Mouse (Mus musculus): ENCODE data around the gene Sept3. TPM values are rescaled to one million over a fixed set of nuclear protein-coding genes. Genes with fewer than 3 reads are reported as not detected.

Gene Sept3
- 5.9 and 8.2 TPM in 2 replicates for total RNA-seq (2012; rRNA removed)

DNA sequence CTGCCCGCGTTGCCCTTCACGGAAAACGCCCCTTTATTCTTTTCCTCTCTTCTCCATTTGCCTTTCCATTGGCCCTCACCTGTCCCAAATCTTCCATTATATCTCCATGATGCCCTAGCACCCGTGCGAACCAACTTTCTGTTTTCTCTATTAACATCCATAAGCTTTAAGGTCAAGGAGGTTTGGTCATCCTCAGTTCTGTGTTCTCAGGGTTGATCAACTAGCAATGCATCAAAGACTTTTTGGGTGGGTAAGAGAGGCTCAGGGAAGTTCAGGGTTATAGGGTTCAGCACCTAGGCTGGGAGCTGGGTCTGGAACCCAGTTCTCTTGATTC, at the start of gene Sept3:
Gene Sept3 (plus strand): TSS at position 301 of the 334 bp plus-strand sequence.
- no peak for DNase-seq (ENCODE audit: low read depth, low spot score)
- Histone ChIP-seq H3K9ac (ENCODE audit: insufficient read depth, low read depth, low read length, poor library complexity, severe bottlenecking) (peak within 1 kb of the TSS; percentile 49), H3K27ac (ENCODE audit: insufficient read depth, low read depth, low read length, poor library complexity, severe bottlenecking) (no peak within 1 kb of the TSS), H3K4me3 (ENCODE audit: insufficient read depth in 1 of 2, low read depth in 1 of 2, low read length in 2 of 2, poor library complexity in 1 of 2, severe bottlenecking in 1 of 2) (peak within 1 kb of the TSS; percentile 65 to 76), H3K4me1 (ENCODE audit: control insufficient read depth in 2 of 2, insufficient read depth in 2 of 2, low read length in 2 of 2, poor library complexity in 1 of 2) (peaks cover 1 to 7% of the 10 kb centered on the region in 2 experiments; a peak in 2 of 4 replicates), H3K9me3 (ENCODE audit: control insufficient read depth, insufficient read depth, low read depth, low read length) (no peaks in the 10 kb centered on the region), H3K36me3 (ENCODE audit: control insufficient read depth, insufficient read depth, low read length, poor library complexity, severe bottlenecking) (no peaks in the 10 kb centered on the region)
- in situ Hi-C loops (cut with MboI; ENCODE audit: low sequenced_read_pairs in 2 of 2, unreplicated experiment in 2 of 2): no loop called here
- TF ChIP-seq MAFK (IDR thresholded peaks at IDR 0.05; ENCODE audit: insufficient read depth, low read depth, low read length): no peak
- TF ChIP-seq CHD2 (IDR thresholded peaks at IDR 0.05; ENCODE audit: low read depth, low read length): no peak
- TF ChIP-seq HCFC1 (IDR thresholded peaks at IDR 0.05; ENCODE audit: borderline replicate concordance, insufficient read depth, low read length): no peak
- no peak for TF ChIP-seq ZNF384 (IDR thresholded peaks at IDR 0.05; ENCODE audit: low read depth, low read length)
- no peak for TF ChIP-seq ZC3H11A (IDR thresholded peaks at IDR 0.05; ENCODE audit: borderline replicate concordance, low read depth, low read length)

DNA sequence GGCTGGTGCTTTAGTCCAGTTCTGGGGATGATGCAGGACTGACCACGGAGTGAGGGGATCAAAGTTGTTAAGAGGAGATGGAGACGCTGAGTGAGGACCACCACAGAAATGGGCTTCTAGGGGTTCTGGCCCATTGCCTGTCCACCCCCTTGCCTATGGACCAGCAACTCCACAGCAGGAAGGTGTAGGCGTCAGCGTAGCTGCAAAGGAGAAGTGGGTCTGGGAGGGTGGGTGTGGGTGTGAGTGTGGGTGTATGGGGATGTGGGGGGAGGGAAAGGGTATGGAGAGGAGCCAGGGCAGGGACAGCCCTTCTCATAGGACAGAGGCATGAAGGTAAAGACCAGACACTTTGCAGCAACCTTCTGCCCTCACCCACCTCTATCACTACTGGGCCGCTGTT, 48.9 kb upstream of the Sept3 start:
- Histone ChIP-seq H3K4me3 (ENCODE audit: insufficient read depth in 1 of 2, low read depth in 1 of 2, low read length in 2 of 2, poor library complexity in 1 of 2, severe bottlenecking in 1 of 2) (no peak overlapping the region), H3K9ac (ENCODE audit: insufficient read depth, low read depth, low read length, poor library complexity, severe bottlenecking) (no peak overlapping the region), H3K27ac (ENCODE audit: insufficient read depth, low read depth, low read length, poor library complexity, severe bottlenecking) (no peak overlapping the region), H3K9me3 (ENCODE audit: control insufficient read depth, insufficient read depth, low read depth, low read length) (no peaks in the 10 kb centered on the region), H3K4me1 (ENCODE audit: control insufficient read depth in 2 of 2, insufficient read depth in 2 of 2, low read length in 2 of 2, poor library complexity in 1 of 2) (peaks cover 2 to 38% of the 10 kb centered on the region in 2 experiments; a peak in 3 of 4 replicates), H3K36me3 (ENCODE audit: control insufficient read depth, insufficient read depth, low read length, poor library complexity, severe bottlenecking) (no peaks in the 10 kb centered on the region)
- no peak for DNase-seq (ENCODE audit: low read depth, low spot score)
- in situ Hi-C loops (cut with MboI; ENCODE audit: low sequenced_read_pairs in 2 of 2, unreplicated experiment in 2 of 2): loop anchor here in 1 of 2 experiments (25.0 kb wide), 1 partner anchor 163 kb away; the partner anchor contains the start of genes 4930407I10Rik and Mei1
- TF ChIP-seq ZNF384 (IDR thresholded peaks at IDR 0.05; ENCODE audit: low read depth, low read length) (no peak), ZC3H11A (IDR thresholded peaks at IDR 0.05; ENCODE audit: borderline replicate concordance, low read depth, low read length) (no peak), HCFC1 (IDR thresholded peaks at IDR 0.05; ENCODE audit: borderline replicate concordance, insufficient read depth, low read length) (no peak), MAFK (IDR thresholded peaks at IDR 0.05; ENCODE audit: insufficient read depth, low read depth, low read length) (no peak), CHD2 (IDR thresholded peaks at IDR 0.05; ENCODE audit: low read depth, low read length) (no peak)

DNA sequence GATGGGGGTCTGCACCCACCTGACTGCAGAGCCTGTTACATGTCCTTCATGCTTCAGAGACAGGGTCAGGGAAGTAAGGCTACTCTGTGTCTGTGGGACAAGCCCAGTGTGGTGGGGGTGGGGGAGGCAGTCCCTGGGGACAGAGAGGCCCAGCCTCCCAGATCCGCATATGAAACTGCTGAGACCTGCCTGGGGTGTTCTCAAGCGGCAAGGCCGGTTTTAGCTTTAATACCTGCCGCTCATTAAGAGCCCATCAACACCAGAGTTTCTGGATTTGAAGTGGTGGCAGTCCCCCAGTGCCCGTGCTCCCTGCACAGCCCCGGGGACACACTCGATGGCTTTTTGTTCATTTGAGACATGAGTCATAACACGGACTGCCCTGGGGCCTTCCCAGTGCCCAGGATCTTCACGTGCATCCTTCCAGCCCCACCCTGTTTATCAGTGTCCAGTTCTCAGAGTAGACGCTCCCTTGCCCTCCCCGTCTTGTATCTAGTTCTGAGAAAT, 45.1 kb upstream of the Sept3 start:
- in situ Hi-C loops (cut with MboI; ENCODE audit: low sequenced_read_pairs in 2 of 2, unreplicated experiment in 2 of 2): loop anchor here (10.0 to 25.0 kb wide), 3 partner anchors 85 to 167 kb away; partner anchors contain the start of genes Mei1 (in 2 of the 2), 4930407I10Rik (in 1 of the 2) and Srebf2 (in 1 of the 2)
- H3K9ac ChIP-seq (ENCODE audit: insufficient read depth, low read depth, low read length, poor library complexity, severe bottlenecking): no peak overlapping the region
- H3K27ac ChIP-seq (ENCODE audit: insufficient read depth, low read depth, low read length, poor library complexity, severe bottlenecking): 0 out of 2 replicates have a peak overlapping the region, but pooled peaks have one; percentile 28
- DNase-seq (ENCODE audit: low read depth, low spot score): no peak
- TF ChIP-seq ZNF384 (IDR thresholded peaks at IDR 0.05; ENCODE audit: low read depth, low read length) (no peak), CHD2 (IDR thresholded peaks at IDR 0.05; ENCODE audit: low read depth, low read length) (no peak), ZC3H11A (IDR thresholded peaks at IDR 0.05; ENCODE audit: borderline replicate concordance, low read depth, low read length) (no peak), MAFK (IDR thresholded peaks at IDR 0.05; ENCODE audit: insufficient read depth, low read depth, low read length) (no peak), HCFC1 (IDR thresholded peaks at IDR 0.05; ENCODE audit: borderline replicate concordance, insufficient read depth, low read length) (no peak)
- peaks cover 14% of the 10 kb centered on the region; the same call in 1 of the 2 replicates for H3K36me3 ChIP-seq (ENCODE audit: control insufficient read depth, insufficient read depth, low read length, poor library complexity, severe bottlenecking)
- no peak overlapping the region for H3K4me3 ChIP-seq (ENCODE audit: insufficient read depth in 1 of 2, low read depth in 1 of 2, low read length in 2 of 2, poor library complexity in 1 of 2, severe bottlenecking in 1 of 2)
- peaks cover 2 to 26% of the 10 kb centered on the region in 2 experiments; a peak in 3 of 4 replicates for H3K4me1 ChIP-seq (ENCODE audit: control insufficient read depth in 2 of 2, insufficient read depth in 2 of 2, low read length in 2 of 2, poor library complexity in 1 of 2)
- H3K9me3 ChIP-seq (ENCODE audit: control insufficient read depth, insufficient read depth, low read depth, low read length): no peaks in the 10 kb centered on the region

DNA sequence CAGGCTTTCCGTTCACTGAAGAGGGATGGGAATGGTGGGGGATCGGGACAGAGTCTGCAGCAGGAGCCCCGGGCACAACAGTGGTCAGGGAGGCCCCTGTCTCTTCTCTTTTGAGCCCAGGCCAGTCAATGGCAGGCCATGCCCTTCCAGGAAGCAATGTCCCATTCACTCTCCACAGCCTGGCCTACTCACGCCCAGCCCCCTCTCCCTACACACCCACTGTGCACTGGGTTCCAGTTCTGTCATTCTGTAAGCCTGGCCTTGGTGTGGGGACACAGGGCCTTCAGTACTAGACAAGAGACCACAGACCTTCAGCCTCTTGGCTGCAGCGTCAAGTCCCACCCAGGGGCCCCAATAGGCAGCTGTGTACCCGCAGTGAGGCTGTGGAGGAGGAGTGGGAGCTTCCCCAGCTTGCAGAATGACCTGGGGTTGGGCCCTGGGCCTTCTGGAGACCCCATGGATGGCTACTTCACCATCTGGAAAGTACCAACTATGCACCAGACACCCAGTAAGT, 44.5 kb upstream of the Sept3 start:
- Histone ChIP-seq H3K27ac (ENCODE audit: insufficient read depth, low read depth, low read length, poor library complexity, severe bottlenecking) (no peak overlapping the region), H3K4me3 (ENCODE audit: insufficient read depth in 1 of 2, low read depth in 1 of 2, low read length in 2 of 2, poor library complexity in 1 of 2, severe bottlenecking in 1 of 2) (no peak overlapping the region), H3K36me3 (ENCODE audit: control insufficient read depth, insufficient read depth, low read length, poor library complexity, severe bottlenecking) (peaks cover 15% of the 10 kb centered on the region; the same call in 1 of the 2 replicates), H3K9ac (ENCODE audit: insufficient read depth, low read depth, low read length, poor library complexity, severe bottlenecking) (no peak overlapping the region), H3K4me1 (ENCODE audit: control insufficient read depth in 2 of 2, insufficient read depth in 2 of 2, low read length in 2 of 2, poor library complexity in 1 of 2) (peaks cover 2 to 24% of the 10 kb centered on the region in 2 experiments; a peak in 3 of 4 replicates), H3K9me3 (ENCODE audit: control insufficient read depth, insufficient read depth, low read depth, low read length) (no peaks in the 10 kb centered on the region)
- in situ Hi-C loops (cut with MboI; ENCODE audit: low sequenced_read_pairs in 2 of 2, unreplicated experiment in 2 of 2): loop anchor here (10.0 to 25.0 kb wide), 3 partner anchors 85 to 168 kb away; partner anchors contain the start of genes Mei1 (in 2 of the 2), 4930407I10Rik (in 1 of the 2) and Srebf2 (in 1 of the 2)
- no peak for TF ChIP-seq ZNF384 (IDR thresholded peaks at IDR 0.05; ENCODE audit: low read depth, low read length)
- TF ChIP-seq CHD2 (IDR thresholded peaks at IDR 0.05; ENCODE audit: low read depth, low read length): no peak
- no peak for TF ChIP-seq HCFC1 (IDR thresholded peaks at IDR 0.05; ENCODE audit: borderline replicate concordance, insufficient read depth, low read length)
- no peak for TF ChIP-seq MAFK (IDR thresholded peaks at IDR 0.05; ENCODE audit: insufficient read depth, low read depth, low read length)
- TF ChIP-seq ZC3H11A (IDR thresholded peaks at IDR 0.05; ENCODE audit: borderline replicate concordance, low read depth, low read length): no peak
- DNase-seq (ENCODE audit: low read depth, low spot score): no peak
